Mouse (Mus musculus) CH12.LX (cell line): ENCODE measurements at regions not wholly inside any gene's neighbourhood (a gene's known extent, or its start where the extent isn't known, plus 50 kb on each side); places are given as distances from the start of the nearest gene placed in this dataset.

ENCODE experiments used
- DNase-seq: peaks from one replicate; pipeline ENCODE4 v3.0.0-alpha.2; 2013; ENCODE audit errors: extremely low read depth
- H3K27ac ChIP-seq: 2 replicates; pipeline ENCODE4 v1.5.1; 2012; ENCODE audit warnings: low read depth, mild to moderate bottlenecking, control low read depth, moderate library complexity; ENCODE audit not compliant: insufficient read depth
- H3K27me3 ChIP-seq: replicated peaks from 2 replicates; pipeline ENCODE3; 2012; ENCODE audit warnings: inconsistent platforms
- H3K36me3 ChIP-seq, 2 experiments: replicated peaks in 1 of 2; 2 replicates each; pipeline versions ENCODE3 to v1.6.1; 2012; ENCODE audit warnings: inconsistent platforms in 1 of 2, low read length in 1 of 2, mild to moderate bottlenecking in 1 of 2, mixed read lengths in 1 of 2, moderate library complexity in 1 of 2; ENCODE audit not compliant: control insufficient read depth in 1 of 2, insufficient read depth in 1 of 2
- H3K4me1 ChIP-seq, 2 experiments: 2 replicates each; pipeline ENCODE4 v1.6.1; 2012; ENCODE audit warnings: inconsistent platforms in 1 of 2, moderate library complexity in 1 of 2; ENCODE audit not compliant: insufficient read depth in 2 of 2, control insufficient read depth in 1 of 2
- H3K4me2 ChIP-seq: 2 replicates; pipeline ENCODE4 v1.6.1; 2012; ENCODE audit warnings: low read depth, mild to moderate bottlenecking, control low read depth; ENCODE audit not compliant: poor library complexity, insufficient read depth, severe bottlenecking
- H3K4me3 ChIP-seq, 3 experiments: fragments of 150-350 bp in 1 of 3; sonication (generic) in 1 of 3; replicated peaks in 1 of 3; 2 replicates each; pipeline versions ENCODE3 to v1.5.1; 2011 to 2012; ENCODE audit warnings: low read depth in 2 of 3, low read length in 2 of 3, mild to moderate bottlenecking in 2 of 3, moderate library complexity in 2 of 3, control low read depth in 1 of 3, improper control_type of control experiment in 1 of 3, inconsistent platforms in 1 of 3, mixed read lengths in 1 of 3; ENCODE audit not compliant: poor library complexity in 1 of 3
- H3K79me2 ChIP-seq: replicated peaks from 2 replicates; pipeline ENCODE4 v1.6.1; 2012; ENCODE audit warnings: mild to moderate bottlenecking, moderate library complexity; ENCODE audit not compliant: control insufficient read depth, poor library complexity, insufficient read depth, severe bottlenecking; ENCODE audit errors: extremely low read depth
- H3K9ac ChIP-seq: 2 replicates; pipeline ENCODE4 v1.6.1; 2012; ENCODE audit warnings: low read depth, mild to moderate bottlenecking, control low read depth, moderate library complexity; ENCODE audit not compliant: insufficient read depth
- H3K9me3 ChIP-seq: replicated peaks from 2 replicates; pipeline ENCODE3; 2012; ENCODE audit warnings: low read length, inconsistent platforms, mixed read lengths
- BHLHE40 ChIP-seq: IDR thresholded peaks from 2 replicates; pipeline ENCODE4 v1.6.1; 2011; ENCODE audit warnings: mild to moderate bottlenecking, low read depth, low read length, improper control_type of control experiment
- CHD1 ChIP-seq: IDR thresholded peaks from 2 replicates; pipeline ENCODE4 v1.6.1; 2012; ENCODE audit warnings: low read depth, low read length, improper control_type of control experiment, inconsistent platforms
- CHD2 ChIP-seq: IDR thresholded peaks from 2 replicates; pipeline ENCODE4 v1.6.1; 2011; ENCODE audit warnings: low read length, improper control_type of control experiment
- E2F4 ChIP-seq: IDR thresholded peaks from 2 replicates; pipeline ENCODE4 v1.6.1; 2011; ENCODE audit warnings: low read depth, low read length, improper control_type of control experiment; ENCODE audit not compliant: insufficient replicate concordance
- ELF1 ChIP-seq: IDR thresholded peaks from 2 replicates; pipeline ENCODE4 v1.6.1; 2014; ENCODE audit warnings: low read depth, mild to moderate bottlenecking, inconsistent platforms, low read length, improper control_type of control experiment
- EP300 ChIP-seq: IDR thresholded peaks from 2 replicates; pipeline ENCODE4 v1.6.1; 2011; ENCODE audit warnings: low read length, improper control_type of control experiment
- GABPA ChIP-seq: IDR thresholded peaks from 2 replicates; pipeline ENCODE4 v1.6.1; 2012; ENCODE audit warnings: low read depth, low read length, improper control_type of control experiment, inconsistent platforms; ENCODE audit not compliant: insufficient replicate concordance
- IRF4 ChIP-seq: IDR thresholded peaks from 2 replicates; pipeline ENCODE4 v1.6.1; 2014; ENCODE audit warnings: low read depth, mild to moderate bottlenecking, inconsistent platforms, low read length, improper control_type of control experiment
- JUN ChIP-seq: IDR thresholded peaks from 2 replicates; pipeline ENCODE4 v1.6.1; 2011; ENCODE audit warnings: low read depth, mild to moderate bottlenecking, low read length, improper control_type of control experiment, moderate library complexity; ENCODE audit not compliant: insufficient read depth
- JUND ChIP-seq: conservative IDR thresholded peaks from 2 replicates; pipeline ENCODE4 v1.6.1; 2011; ENCODE audit warnings: low read depth, low read length, improper control_type of control experiment
- KAT2A ChIP-seq: IDR thresholded peaks from 2 replicates; pipeline ENCODE4 v1.6.1; 2012; ENCODE audit warnings: low read length, improper control_type of control experiment, inconsistent platforms; ENCODE audit not compliant: insufficient replicate concordance
- MEF2A ChIP-seq: IDR thresholded peaks from 2 replicates; pipeline ENCODE4 v1.6.1; 2014; ENCODE audit warnings: low read depth, mild to moderate bottlenecking, inconsistent platforms, low read length, improper control_type of control experiment, borderline replicate concordance
- MXI1 ChIP-seq: IDR thresholded peaks from 2 replicates; pipeline ENCODE4 v1.6.1; 2011; ENCODE audit warnings: mild to moderate bottlenecking, low read depth, low read length, improper control_type of control experiment
- MYC ChIP-seq: IDR thresholded peaks from 2 replicates; pipeline ENCODE4 v1.6.1; 2011; ENCODE audit warnings: low read depth, mild to moderate bottlenecking, improper control_type of control experiment, low read length
- NELFE ChIP-seq: IDR thresholded peaks from 2 replicates; pipeline ENCODE4 v1.6.1; 2011; ENCODE audit warnings: low read depth, low read length, improper control_type of control experiment
- POLR2A ChIP-seq: IDR thresholded peaks from 2 replicates; pipeline ENCODE4 v1.6.1; 2011; ENCODE audit warnings: low read depth, mild to moderate bottlenecking, improper control_type of control experiment, low read length
- RAD21 ChIP-seq: IDR thresholded peaks from 2 replicates; pipeline ENCODE4 v1.6.1; 2011; ENCODE audit warnings: low read depth, mild to moderate bottlenecking, low read length, improper control_type of control experiment, moderate library complexity
- RCOR1 ChIP-seq: conservative IDR thresholded peaks from 2 replicates; pipeline ENCODE4 v1.6.1; 2012; ENCODE audit warnings: low read depth, mild to moderate bottlenecking, inconsistent platforms, low read length, improper control_type of control experiment
- SIN3A ChIP-seq: IDR thresholded peaks from 2 replicates; pipeline ENCODE4 v1.6.1; 2012; ENCODE audit warnings: low read length, improper control_type of control experiment, inconsistent platforms
- SMC3 ChIP-seq: IDR thresholded peaks from 2 replicates; pipeline ENCODE4 v1.6.1; 2011; ENCODE audit warnings: low read depth, low read length, improper control_type of control experiment
- UBTF ChIP-seq: IDR thresholded peaks from 2 replicates; pipeline ENCODE4 v1.6.1; 2012; ENCODE audit warnings: low read depth, mild to moderate bottlenecking, inconsistent platforms, low read length, improper control_type of control experiment, moderate library complexity
- USF1 ChIP-seq: IDR thresholded peaks from 2 replicates; pipeline ENCODE4 v1.6.1; 2014; ENCODE audit warnings: low read depth, mild to moderate bottlenecking, inconsistent platforms, low read length, improper control_type of control experiment
- USF2 ChIP-seq: conservative IDR thresholded peaks from 2 replicates; pipeline ENCODE4 v1.6.1; 2011; ENCODE audit warnings: low read depth, low read length, improper control_type of control experiment
- ZC3H11A ChIP-seq: IDR thresholded peaks from 2 replicates; pipeline ENCODE4 v1.6.1; 2012; ENCODE audit warnings: low read depth, mild to moderate bottlenecking, inconsistent platforms, low read length, improper control_type of control experiment
- ZKSCAN1 ChIP-seq: IDR thresholded peaks from 2 replicates; pipeline ENCODE4 v1.6.1; 2012; ENCODE audit warnings: low read depth, inconsistent platforms, low read length, improper control_type of control experiment, borderline replicate concordance
- ZMIZ1 ChIP-seq: IDR thresholded peaks from 2 replicates; pipeline ENCODE4 v1.6.1; 2012; ENCODE audit warnings: low read depth, mild to moderate bottlenecking, inconsistent platforms, low read length, improper control_type of control experiment
- dilution Hi-C: fragments of 300-500 bp; cut with MboI; formaldehyde crosslinking; loops from 2 replicates; pipeline ENCODE4 v1.14.3; 2020; ENCODE audit warnings: low sequenced_read_pairs; ENCODE audit not compliant: extremely low pct_unique_long_range_greater_than_20kb, extremely low pct_ligation_motif_present
- in situ Hi-C: fragments of 300-500 bp; cut with MboI; formaldehyde crosslinking; loops from 3 replicates; pipeline ENCODE4 v1.14.3; 2019; ENCODE audit warnings: low sequenced_read_pairs, low pct_ligation_motif_present, low pct_unique_long_range_greater_than_20kb, mixed read lengths

GRCm38 (mm10) chr5:68572816-68573215 lies 541.2 kb downstream of the Grxcr1 start:
- Histone ChIP-seq H3K9ac (no peak overlapping the region), H3K36me3 (no peaks in the 10 kb centered on the region), H3K27me3 (no peaks in the 10 kb centered on the region), H3K4me3 (no peak overlapping the region), H3K4me2 (no peak overlapping the region), H3K4me1 (no peaks in the 10 kb centered on the region; a peak in 1 of 4 replicates), H3K9me3 (no peaks in the 10 kb centered on the region), H3K79me2 (no peaks in the 10 kb centered on the region), H3K27ac (no peak overlapping the region)
- no peak for DNase-seq
- dilution Hi-C loops: no loop called here
- in situ Hi-C loops: no loop called here
- no peak for TF ChIP-seq EP300
- TF ChIP-seq USF1: no peak
- no peak for TF ChIP-seq BHLHE40
- TF ChIP-seq SMC3: no peak
- no peak for TF ChIP-seq CHD1
- no peak for TF ChIP-seq ZMIZ1
- TF ChIP-seq USF2: no peak
- TF ChIP-seq MEF2A: no peak
- no peak for TF ChIP-seq JUND
- no peak for TF ChIP-seq JUN
- TF ChIP-seq SIN3A: no peak
- TF ChIP-seq RAD21: no peak
- TF ChIP-seq ELF1: no peak

GRCm38 (mm10) chr5:68575827-68576226 lies 544.2 kb downstream of the Grxcr1 start:
- dilution Hi-C loops: no loop called here
- H3K36me3 ChIP-seq: no peaks in the 10 kb centered on the region
- TF ChIP-seq RCOR1: no peak
- TF ChIP-seq MYC: no peak
- TF ChIP-seq POLR2A: no peak
- no peak for TF ChIP-seq IRF4
- TF ChIP-seq ZMIZ1: no peak
- no peak for TF ChIP-seq KAT2A
- TF ChIP-seq MXI1: no peak
- TF ChIP-seq CHD2: no peak
- no peak for TF ChIP-seq ZC3H11A
- no peak for TF ChIP-seq ZKSCAN1
- no peak for TF ChIP-seq CHD1
- TF ChIP-seq USF1: no peak
- no peak for TF ChIP-seq NELFE
- TF ChIP-seq UBTF: no peak
- no peak for TF ChIP-seq JUND
- no peak for TF ChIP-seq ELF1
- no peak for TF ChIP-seq E2F4
- no peak for TF ChIP-seq GABPA
- TF ChIP-seq MEF2A: no peak
- in situ Hi-C loops: no loop called here
- H3K4me1 ChIP-seq: no peaks in the 10 kb centered on the region; a peak in 1 of 4 replicates
- no peak overlapping the region for H3K27ac ChIP-seq
- H3K9ac ChIP-seq: no peak overlapping the region
- H3K4me3 ChIP-seq: no peak overlapping the region
- no peak overlapping the region for H3K4me2 ChIP-seq
- no peaks in the 10 kb centered on the region for H3K27me3 ChIP-seq
- no peaks in the 10 kb centered on the region for H3K79me2 ChIP-seq
- no peaks in the 10 kb centered on the region for H3K9me3 ChIP-seq
- no peak for DNase-seq
